In genomic region chrX:138914041-138914776, GRCm38 (mm10) we compare ENCODE assay signal across 7 mouse cellular contexts. TPM values are rescaled to one million over a fixed set of nuclear protein-coding genes. Genes with fewer than 3 reads are reported as not detected.
DNase-seq lines count a peak whose midpoint lies in the region; ATAC-seq and TF ChIP-seq lines count a peak whose summit lies in the region.

TSS of gene Nrk (plus strand) at chrX:138914430.

- H3K27me3 ChIP-seq in kidney, postnatal 0 days (ENCODE audit: insufficient read depth, low read length) = 0 out of 2 replicates have a peak, but pooled peaks cover 3% of the 10 kb centered on the region
- H3K27me3 ChIP-seq in midbrain, embryonic 12.5 days = peaks cover 38% of the 10 kb centered on the region

- DNase-seq in Muller cell, postnatal 12 days (ENCODE audit: inconsistent ontology term) = peak; percentile 23
- peak; percentile 18 for DNase-seq in brain, embryonic 14.5 days (ENCODE audit: low read depth)
- peak; percentile 73 to 83 for DNase-seq in gastrocnemius, postnatal 4 days (ENCODE audit: low spot score in 2 of 2)
- peak; percentile 24 for DNase-seq in kidney, postnatal 0 days (ENCODE audit: low spot score)
- no peak for DNase-seq in MN1 (ENCODE audit: low spot score)
- no peak for DNase-seq in cerebellum, adult 11 months

- H3K4me2 ChIP-seq in kidney, postnatal 0 days (ENCODE audit: low read length) = peak within 1 kb of the TSS; percentile 67
- peak within 1 kb of the TSS; percentile 74 for H3K4me2 ChIP-seq in midbrain, embryonic 12.5 days (replicated peaks)

- H3K9me3 ChIP-seq in kidney, postnatal 0 days (replicated peaks; ENCODE audit: low read length) = no peaks in the 10 kb centered on the region
- H3K9me3 ChIP-seq in midbrain, embryonic 12.5 days = no peaks in the 10 kb centered on the region

- no peak for TF ChIP-seq CTCF in brain, embryonic 14.5 days (IDR thresholded peaks at IDR 0.05; ENCODE audit: borderline replicate concordance, extremely low read depth, insufficient read depth, insufficient read length)
- TF ChIP-seq CTCF in kidney, postnatal 0 days (IDR thresholded peaks at IDR 0.05; ENCODE audit: low read depth) = no peak

- no peak for TF ChIP-seq POLR2A in brain, embryonic 14.5 days (IDR thresholded peaks at IDR 0.05; ENCODE audit: borderline replicate concordance, extremely low read depth, insufficient read depth, insufficient read length, poor library complexity, severe bottlenecking)

- H3K9ac ChIP-seq in kidney, postnatal 0 days (ENCODE audit: low read depth, low read length) = 0 out of 2 replicates have a peak within 1 kb of the TSS, but pooled peaks have one; percentile 23
- H3K9ac ChIP-seq in midbrain, embryonic 12.5 days (replicated peaks) = peak within 1 kb of the TSS; percentile 24; the same call in 1 of the 2 replicates

- WGBS in kidney, postnatal 0 days = 26% methylated on average over 46 of the region's 55 CpGs
- 21% methylated on average over 27 of the region's 55 CpGs for WGBS in midbrain, embryonic 12.5 days

- ATAC-seq in kidney, postnatal 0 days (replicated peaks; ENCODE audit: low FRiP score, low read depth) = peak; percentile 66; the same call in 1 of the 2 replicates
- ATAC-seq in midbrain, embryonic 12.5 days (ENCODE audit: low FRiP score, low read depth) = peak; percentile 90

- no peak within 1 kb of the TSS for H3K27ac ChIP-seq in kidney, postnatal 0 days
- H3K27ac ChIP-seq in midbrain, embryonic 12.5 days (replicated peaks) = no peak within 1 kb of the TSS

- no peaks in the 10 kb centered on the region for H3K36me3 ChIP-seq in kidney, postnatal 0 days (ENCODE audit: insufficient read depth, low read length)
- no peaks in the 10 kb centered on the region for H3K36me3 ChIP-seq in midbrain, embryonic 12.5 days

- H3K4me3 ChIP-seq in kidney, postnatal 0 days (replicated peaks; ENCODE audit: low read depth, low read length) = peak within 1 kb of the TSS; percentile 41
- H3K4me3 ChIP-seq in midbrain, embryonic 12.5 days = peak within 1 kb of the TSS; percentile 47

- H3K4me1 ChIP-seq in kidney, postnatal 0 days (replicated peaks; ENCODE audit: insufficient read depth, low read length) = no peaks in the 10 kb centered on the region
- no peaks in the 10 kb centered on the region for H3K4me1 ChIP-seq in midbrain, embryonic 12.5 days

RNA-seq across cellular contexts. Expression of gene Nrk, which starts in this region (rescaled TPM):
- polyA plus RNA-seq in brain, embryonic 14.5 days (2012; rRNA removed) = 0.77 and 2.1 TPM in 2 replicates
- 100 to 1,000 TPM; 315 to 348 TPM for total RNA-seq in gastrocnemius, postnatal 4 days (2021)
- 1.7 and 1.8 TPM in 2 replicates for polyA plus RNA-seq in kidney, postnatal 0 days (2015; fragmentation: Nextera tagmentation; extraction: Ambion mirVana)
- polyA plus RNA-seq in midbrain, embryonic 12.5 days (2016; fragmentation: Nextera tagmentation; extraction: Ambion mirVana) = 1.8 and 2.4 TPM in 2 replicates

Comparison
In these comparisons a context has a peak if more than half of its experiments do, and no peak if none do; other contexts are left out.
1. DNase-seq: peak in Muller cell, postnatal 12 days (single experiment), brain, embryonic 14.5 days (single experiment), gastrocnemius, postnatal 4 days (2 of 2) and kidney, postnatal 0 days (single experiment); none in MN1 (single experiment) and cerebellum, adult 11 months (single experiment).